Mouse (Mus musculus) lung, postnatal 36 days (tissue): ENCODE measurements around the gene Dgcr2.
A peak's percentile ranks its signal among the peaks of the same experiment; 100 is the strongest.

Source experiments
- DNase-seq: peaks from one replicate; pipeline ENCODE4 v3.0.0; 2022; ENCODE audit warnings: mixed read lengths

Dgcr2 gene

DNA sequence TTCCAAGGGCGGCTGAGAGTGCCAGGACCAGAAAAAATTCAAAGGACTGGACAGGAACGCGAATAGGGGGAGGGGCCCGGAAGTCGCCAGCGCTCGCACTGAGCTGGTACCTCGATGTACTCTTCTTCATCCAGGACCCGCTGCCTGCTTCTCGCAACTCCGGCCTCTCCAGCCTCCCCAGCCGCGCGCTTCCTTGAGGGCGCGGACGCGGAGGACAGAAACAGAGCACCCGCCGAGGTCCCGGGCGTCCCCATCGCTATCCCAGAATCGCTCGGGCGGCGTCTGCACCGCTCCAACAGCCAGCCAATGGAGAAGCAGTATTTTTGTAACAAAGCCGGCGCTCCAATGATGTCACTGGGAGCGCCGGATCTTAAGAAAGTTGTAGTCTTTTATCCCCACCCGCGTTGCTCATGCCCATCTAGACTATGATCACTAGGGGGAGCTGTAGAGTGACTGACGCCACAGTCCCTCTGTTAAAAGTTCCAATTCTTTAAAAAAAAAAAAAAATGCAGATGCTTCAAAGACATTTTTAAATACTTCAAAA lies 12.8 kb upstream of the Dgcr2 start, which contains the start of gene Ess2:
Ess2 (minus strand) TSS at position 297 of the 544 bp plus-strand sequence.
- DNase-seq, result peak; percentile 97

- DNase-seq, result no peak
Measured at GRCm38 (mm10) chr16:17896091-17896490, 2.3 kb downstream of the Dgcr2 start.

- DNase-seq, result no peak
Measured at GRCm38 (mm10) chr16:17893923-17894322, 4.4 kb downstream of the Dgcr2 start, which contains the start of gene Tssk1. Gene Tssk1, plus strand, starts transcription at chr16:17894223.

GRCm38 (mm10) chr16:17892606-17893005 lies 5.8 kb downstream of the Dgcr2 start:
- DNase-seq, result peak; percentile 59

GRCm38 (mm10) chr16:17891567-17891959 lies 6.8 kb downstream of the Dgcr2 start, which contains the start of gene Gm20518:
Gene Gm20518, minus strand, starts transcription at chr16:17891671.
- DNase-seq, result peak; percentile 100

DNA sequence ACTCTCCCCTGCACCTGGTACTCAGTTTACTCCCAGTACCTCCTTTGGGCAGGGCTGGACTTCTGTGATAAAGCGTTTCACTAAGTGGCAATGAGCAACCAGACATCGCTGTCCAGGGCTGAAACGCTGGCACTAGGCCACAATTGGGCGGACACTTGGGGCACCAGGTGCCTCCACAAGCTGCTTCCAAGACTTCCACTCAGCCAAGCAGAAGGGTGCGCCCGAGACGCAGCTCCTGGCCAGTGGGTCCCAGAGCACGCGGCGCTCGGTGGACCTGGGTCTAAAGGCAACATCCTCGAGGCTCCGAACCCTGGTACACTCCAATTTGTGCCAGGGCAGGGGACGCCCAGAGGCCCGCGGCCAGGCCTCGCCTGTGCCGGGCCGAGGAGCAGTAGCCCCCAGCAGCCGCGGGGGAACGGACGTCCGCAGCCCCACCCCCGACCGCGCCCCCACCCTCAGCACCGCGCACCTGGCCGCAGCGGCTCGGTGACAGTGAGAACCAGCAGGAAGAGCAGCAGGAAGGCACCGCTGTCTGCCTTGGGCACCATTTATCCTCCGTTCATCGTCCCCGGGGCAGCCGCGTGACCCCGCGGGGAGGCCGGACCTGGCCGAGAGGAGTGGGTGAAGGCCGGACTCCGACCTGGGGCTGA lies 7.3 kb downstream of the Dgcr2 start:
- peak; percentile 82 for DNase-seq

GRCm38 (mm10) chr16:17890342-17890727 lies 8.0 kb downstream of the Dgcr2 start:
- DNase-seq, result no peak

DNA sequence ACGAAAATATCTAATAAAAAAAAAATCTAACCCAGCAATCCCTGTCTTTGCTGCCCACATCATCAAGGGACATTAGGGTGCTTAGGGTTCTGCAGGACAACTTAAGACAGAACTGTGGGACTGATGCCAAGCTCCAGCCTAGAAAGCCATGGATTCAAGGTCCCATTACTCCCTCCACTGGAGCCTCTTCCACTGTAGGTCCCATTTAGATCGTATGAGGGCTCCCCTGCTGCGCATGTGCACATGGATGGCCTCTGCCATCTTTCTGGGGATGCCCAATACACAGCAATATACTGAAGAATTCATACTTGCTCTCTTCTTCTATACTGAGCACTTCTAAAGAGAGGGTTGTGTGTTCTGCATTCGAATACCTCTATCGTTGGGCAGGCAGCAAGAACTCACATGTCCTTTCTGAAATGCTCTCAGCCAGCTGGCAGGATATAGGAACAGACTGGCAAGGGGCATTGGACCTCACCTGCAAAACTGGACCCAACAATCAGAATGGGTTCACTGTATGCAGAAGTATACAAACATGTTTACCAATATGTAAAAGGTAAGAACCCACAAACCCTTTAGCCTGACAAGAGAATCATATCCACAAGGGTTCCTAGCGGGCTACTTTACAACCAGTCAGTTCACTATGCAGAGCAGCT lies 8.5 kb downstream of the Dgcr2 start:
- DNase-seq, result no peak

- peak; percentile 21 for DNase-seq
Measured at GRCm38 (mm10) chr16:17884116-17884515, 14.2 kb downstream of the Dgcr2 start.

GRCm38 (mm10) chr16:17882196-17882595 lies 16.2 kb downstream of the Dgcr2 start:
- DNase-seq, result peak; percentile 50

- DNase-seq, result no peak
Measured at GRCm38 (mm10) chr16:17879571-17879970, 18.8 kb downstream of the Dgcr2 start.

- DNase-seq, result no peak
Measured at GRCm38 (mm10) chr16:17876096-17876495, 22.3 kb downstream of the Dgcr2 start.

DNA sequence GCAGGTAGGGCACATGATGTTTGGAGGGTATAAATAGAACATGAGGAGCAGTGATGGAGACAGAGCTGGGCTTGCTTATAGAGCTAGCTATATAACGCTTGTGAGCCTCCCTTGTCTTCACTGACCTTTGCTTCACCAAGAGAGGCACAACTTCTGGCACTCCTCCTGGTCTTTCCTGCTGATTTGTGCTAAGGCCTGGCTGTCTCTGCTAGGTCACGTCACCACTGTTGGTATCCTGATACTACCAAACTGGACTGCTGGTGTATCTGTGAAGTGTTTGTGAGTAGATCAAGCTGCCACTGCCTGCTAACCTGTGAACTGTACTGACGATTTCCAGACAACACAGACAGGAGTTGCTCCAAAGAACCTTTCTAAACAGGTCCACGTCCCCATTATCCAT lies 23.2 kb downstream of the Dgcr2 start:
- DNase-seq, result peak; percentile 6

DNA sequence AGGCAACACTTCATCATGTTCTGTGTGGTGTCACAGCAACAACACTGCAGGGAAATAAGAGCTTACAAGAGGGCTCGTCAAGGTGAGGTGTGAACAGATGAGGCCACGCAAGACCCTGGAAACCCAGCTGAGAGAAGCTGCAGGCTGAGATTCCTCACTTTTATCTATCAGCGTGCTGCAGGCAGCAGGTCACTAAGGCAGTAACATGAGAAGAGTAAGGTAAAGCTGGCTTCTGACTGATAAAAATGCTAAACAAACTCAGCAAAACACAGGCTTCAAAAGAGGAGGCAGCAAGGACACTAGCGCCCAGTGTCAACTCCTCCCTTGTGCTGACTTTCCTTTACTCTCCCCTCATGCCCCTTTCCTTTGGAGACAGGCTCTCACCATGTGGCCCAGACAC lies 25.4 kb downstream of the Dgcr2 start:
- no peak for DNase-seq

DNA sequence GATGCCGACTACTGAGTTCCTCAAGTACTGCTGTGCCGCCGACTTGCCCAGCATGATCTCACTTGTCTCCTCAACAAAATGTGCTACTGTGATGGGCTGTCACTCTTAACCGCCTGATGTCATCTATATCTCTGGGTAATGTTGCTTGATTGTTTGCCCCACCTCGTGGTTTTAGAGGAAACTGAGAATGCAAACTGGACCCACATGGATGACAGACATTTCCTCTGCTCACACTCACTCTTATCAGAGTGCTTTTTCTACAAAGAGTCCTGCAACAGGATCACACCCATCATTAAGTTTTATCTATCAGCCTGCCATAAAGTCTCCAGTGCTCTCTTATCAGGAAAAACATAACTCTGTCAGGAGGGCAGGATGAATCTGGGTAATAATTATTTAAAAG lies 27.1 kb downstream of the Dgcr2 start:
- DNase-seq, result no peak

- DNase-seq, result peak; percentile 64
Measured at GRCm38 (mm10) chr16:17865770-17866169, 32.6 kb downstream of the Dgcr2 start.

DNA sequence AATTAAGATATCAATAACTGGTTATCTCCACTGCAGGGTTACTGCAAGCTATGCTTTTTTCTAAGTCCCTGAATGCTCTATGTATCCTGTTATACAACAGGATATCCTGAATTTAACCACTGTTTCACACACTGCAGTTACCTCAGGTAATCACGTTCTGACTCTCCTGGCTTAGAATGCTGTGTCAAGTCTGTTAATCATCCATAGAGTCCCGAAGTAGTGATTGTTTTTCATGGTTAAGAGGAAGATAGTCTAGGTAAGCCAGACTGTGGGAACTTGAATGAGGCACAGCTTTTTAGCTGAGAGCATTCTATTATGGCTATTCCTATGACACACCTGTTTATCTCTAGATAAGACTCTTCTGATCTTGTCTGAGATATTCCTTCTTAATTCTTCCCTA lies 33.1 kb downstream of the Dgcr2 start:
- DNase-seq, result no peak

- peak; percentile 44 for DNase-seq
Measured at GRCm38 (mm10) chr16:17858592-17858991, 39.8 kb downstream of the Dgcr2 start.

- DNase-seq, result no peak
Measured at GRCm38 (mm10) chr16:17857157-17857556, 41.2 kb downstream of the Dgcr2 start.

DNA sequence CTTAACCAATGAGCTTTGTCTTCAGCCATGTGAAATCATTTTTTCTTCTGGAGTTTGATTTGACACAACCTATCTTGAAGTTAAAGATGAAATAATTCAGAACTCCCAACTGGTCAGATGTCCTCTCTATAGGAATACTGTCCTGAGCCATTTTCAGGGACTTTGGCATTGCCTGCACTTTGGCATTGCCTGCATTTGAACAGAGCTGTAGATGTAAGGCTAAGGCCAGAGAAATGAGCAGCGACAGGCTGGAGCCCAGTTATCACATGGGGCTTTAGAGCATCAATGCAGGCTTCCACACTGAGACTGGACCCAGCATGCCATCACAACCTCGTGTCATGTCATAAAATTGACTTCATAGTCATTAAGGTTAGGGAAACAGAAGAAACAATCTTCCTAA lies 45.1 kb downstream of the Dgcr2 start:
- DNase-seq, result no peak

- no peak for DNase-seq
Measured at GRCm38 (mm10) chr16:17851860-17852259, 46.5 kb downstream of the Dgcr2 start.

DNA sequence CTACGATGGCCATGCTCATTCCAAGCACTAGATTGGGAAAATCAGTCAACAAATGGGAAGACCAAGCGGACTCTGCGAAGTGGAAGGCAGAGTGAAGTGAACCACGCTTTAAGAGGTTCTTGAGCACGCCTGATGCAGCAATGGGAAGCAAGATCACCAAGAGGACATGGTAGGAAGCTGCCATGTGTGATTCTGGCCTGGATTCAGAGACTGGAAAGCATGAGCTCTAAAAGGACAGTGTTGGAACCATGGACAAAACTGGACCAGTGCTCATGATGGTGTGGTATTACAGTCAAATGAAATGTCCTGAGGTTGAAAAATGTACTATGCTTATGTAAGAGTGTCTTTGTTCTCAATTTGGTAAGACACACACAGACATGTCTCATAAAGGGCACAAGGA lies 47.0 kb downstream of the Dgcr2 start:
- DNase-seq, result no peak

- no peak for DNase-seq
Measured at GRCm38 (mm10) chr16:17849486-17849885, 48.9 kb downstream of the Dgcr2 start.

- peak; percentile 77 for DNase-seq
Measured at GRCm38 (mm10) chr16:17848928-17849327, 49.4 kb downstream of the Dgcr2 start.
